Mouse (Mus musculus) lung, embryonic 16.5 days (tissue): Measurements from ENCODE around the gene Ivl. TPM values are rescaled to one million over a fixed set of nuclear protein-coding genes. Genes with fewer than 3 reads are reported as not detected.

Experiments
- ATAC-seq: fragments of 200-750 bp; cut with Nextera tagmentation; 2 replicates; pipeline ENCODE4 v1.8.0; 2017; ENCODE audit warnings: low read depth, mild to moderate bottlenecking, moderate library complexity
- H3K27ac ChIP-seq: fragments of 300-500 bp; sonication (generic); 2 replicates; pipeline ENCODE4 v1.5.1; 2014; ENCODE audit warnings: mild to moderate bottlenecking, control low read depth, low read length
- H3K27me3 ChIP-seq: fragments of 300-500 bp; sonication (generic); 2 replicates; pipeline ENCODE4 v1.6.1; 2014; ENCODE audit warnings: low read depth, low read length, mixed read lengths; ENCODE audit not compliant: control insufficient read depth, insufficient read depth
- H3K36me3 ChIP-seq: fragments of 300-500 bp; sonication (generic); 2 replicates; pipeline ENCODE4 v1.6.1; 2014; ENCODE audit warnings: low read length; ENCODE audit not compliant: control insufficient read depth, insufficient read depth
- H3K4me1 ChIP-seq: fragments of 300-500 bp; sonication (generic); replicated peaks from 2 replicates; pipeline ENCODE4 v1.6.1; 2014; ENCODE audit warnings: low read length, mixed read lengths; ENCODE audit not compliant: control insufficient read depth, insufficient read depth
- H3K4me2 ChIP-seq: fragments of 300-500 bp; sonication (generic); 2 replicates; pipeline ENCODE4 v1.6.1; 2014; ENCODE audit warnings: low read depth, low read length, control low read depth
- H3K4me3 ChIP-seq: fragments of 300-500 bp; sonication (generic); 2 replicates; pipeline ENCODE4 v1.5.1; 2014; ENCODE audit warnings: mild to moderate bottlenecking, low read length, control low read depth
- H3K9ac ChIP-seq: fragments of 300-500 bp; sonication (generic); 2 replicates; pipeline ENCODE4 v1.6.1; 2014; ENCODE audit warnings: low read length, control low read depth
- H3K9me3 ChIP-seq: fragments of 300-500 bp; sonication (generic); 2 replicates; pipeline ENCODE4 v1.6.1; 2016; ENCODE audit warnings: low read length; ENCODE audit not compliant: control insufficient read depth
- WGBS: fragments of 180-500 bp; shearing (Covaris S2); extraction: QIAGEN DNeasy Blood & Tissue Kit; methylation state at CpG from one replicate; pipeline ENCODE4 v1.1.7; 2014; 5-methylcytosine and 5-hydroxymethylcytosine counted together
- polyA plus RNA-seq: library from polyadenylated mRNA; unstranded; fragments of >200 nt; fragmentation: Nextera tagmentation; extraction: Ambion mirVana; gene quantifications from 2 replicates; pipeline ENCODE4 v1.2.1, GENCODE M21; 2015

Ivl gene
- polyA plus RNA-seq, 1 experiment from 2014 or later: not detected

DNA sequence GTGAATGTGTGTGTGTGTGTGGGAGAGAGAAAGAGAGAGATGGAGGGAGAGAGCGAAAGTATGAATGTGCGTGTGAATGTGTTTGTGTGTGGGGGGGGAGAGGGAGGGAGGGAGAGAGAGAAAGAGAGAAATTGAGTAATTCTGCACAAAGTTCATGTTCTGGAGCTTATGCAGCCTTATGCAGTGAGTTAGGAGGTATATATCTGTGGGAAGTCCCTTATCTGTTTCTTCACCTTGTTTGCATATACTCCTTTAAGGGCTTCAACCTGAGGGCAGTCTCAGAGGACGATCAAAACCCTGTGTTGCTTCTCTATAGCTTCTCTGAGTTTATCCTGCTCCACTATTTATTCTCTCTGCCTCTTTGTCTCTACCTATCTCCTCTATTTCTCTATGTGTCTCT lies 13.7 kb upstream of the Ivl start:
- Histone ChIP-seq H3K4me3 (no peak overlapping the region), H3K27ac (no peak overlapping the region), H3K9me3 (no peaks in the 10 kb centered on the region), H3K4me1 (no peaks in the 10 kb centered on the region), H3K9ac (no peak overlapping the region), H3K36me3 (no peaks in the 10 kb centered on the region), H3K4me2 (no peak overlapping the region), H3K27me3 (no peaks in the 10 kb centered on the region)
- ATAC-seq: no peak
- WGBS: 57% methylated on average over 3 of the region's 3 CpGs

DNA sequence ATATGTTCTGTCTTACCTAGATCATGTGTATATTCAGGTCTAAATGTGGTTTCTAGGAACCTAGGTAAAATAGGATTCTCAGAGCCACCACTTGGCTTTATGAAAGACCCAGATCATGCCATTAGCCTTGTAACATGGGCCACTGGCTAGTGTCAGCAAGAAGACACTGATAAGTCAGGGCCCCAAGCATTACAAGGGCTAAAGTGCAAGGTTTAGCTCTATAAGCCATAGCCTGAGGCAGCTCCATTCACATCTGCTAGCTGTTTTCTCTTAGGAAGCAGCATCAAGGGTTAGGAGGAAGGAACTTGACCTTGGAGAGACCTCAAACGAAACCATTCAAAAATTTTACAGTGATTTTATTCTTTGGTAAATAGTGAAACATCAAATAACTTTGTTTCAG lies 11.5 kb upstream of the Ivl start:
- Histone ChIP-seq H3K9ac (no peak overlapping the region), H3K27me3 (no peaks in the 10 kb centered on the region), H3K9me3 (no peaks in the 10 kb centered on the region), H3K4me2 (no peak overlapping the region), H3K27ac (no peak overlapping the region), H3K4me3 (no peak overlapping the region), H3K36me3 (no peaks in the 10 kb centered on the region), H3K4me1 (no peaks in the 10 kb centered on the region)
- 57% methylated on average over 1 of the region's 1 CpGs for WGBS
- ATAC-seq: no peak

DNA sequence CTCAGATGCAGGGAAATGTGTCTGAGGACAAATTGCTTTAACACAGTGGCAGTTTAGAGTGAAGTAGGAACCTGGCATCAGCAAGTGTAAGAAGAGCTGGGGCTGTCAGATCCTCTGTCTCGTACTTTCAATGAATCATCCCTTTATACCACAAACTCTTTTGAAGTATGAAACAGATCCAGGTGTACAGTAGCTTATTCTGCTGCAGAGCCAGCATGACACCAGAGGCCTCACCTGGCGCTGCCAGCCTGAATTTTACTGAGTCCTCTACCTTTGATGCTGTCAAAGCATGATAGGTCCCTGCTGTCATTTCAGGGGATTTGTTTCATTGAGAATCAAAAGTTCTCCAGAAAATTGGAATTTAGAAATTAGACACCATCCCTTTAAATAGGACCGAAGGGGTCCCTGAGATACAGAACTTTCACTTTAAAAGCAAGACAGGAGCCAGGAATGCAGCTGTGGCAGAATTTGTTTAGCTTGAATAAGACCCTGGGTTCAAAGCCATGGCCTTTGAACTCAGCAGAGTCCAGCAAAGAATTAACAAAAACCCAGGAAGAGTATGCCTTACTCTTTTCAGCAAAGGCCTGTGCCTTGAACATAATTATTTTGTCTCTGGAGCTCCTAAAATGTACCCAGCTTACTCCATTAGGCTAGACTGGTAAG lies 9.8 kb upstream of the Ivl start:
- 47% methylated on average over 3 of the region's 3 CpGs for WGBS
- Histone ChIP-seq H3K9ac (no peak overlapping the region), H3K27me3 (no peaks in the 10 kb centered on the region), H3K4me3 (no peak overlapping the region), H3K9me3 (no peaks in the 10 kb centered on the region), H3K4me1 (no peaks in the 10 kb centered on the region), H3K4me2 (no peak overlapping the region), H3K27ac (no peak overlapping the region), H3K36me3 (no peaks in the 10 kb centered on the region)
- ATAC-seq: no peak

DNA sequence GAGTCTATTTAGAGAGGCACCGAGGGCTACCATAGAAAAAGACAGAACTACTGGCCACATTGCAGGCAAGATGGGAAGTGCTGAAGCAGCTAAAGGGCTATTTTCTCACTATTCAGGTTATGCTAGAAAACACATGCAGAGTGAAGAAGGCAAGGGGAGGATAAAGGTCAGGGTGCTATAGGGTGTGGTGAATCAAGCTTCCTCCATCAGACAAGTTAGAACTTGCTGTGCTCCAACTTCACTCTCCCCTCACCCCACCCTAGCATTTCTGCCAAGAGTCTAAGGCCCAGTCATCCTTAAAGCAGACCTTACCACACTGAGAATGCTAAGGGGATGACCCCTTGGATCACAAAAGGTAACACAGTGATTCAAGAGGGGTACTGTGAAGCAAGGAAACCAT lies 6.0 kb upstream of the Ivl start:
- Histone ChIP-seq H3K27ac (no peak overlapping the region), H3K36me3 (no peaks in the 10 kb centered on the region), H3K9ac (no peak overlapping the region), H3K27me3 (no peaks in the 10 kb centered on the region), H3K4me2 (no peak overlapping the region), H3K9me3 (no peaks in the 10 kb centered on the region), H3K4me3 (no peak overlapping the region), H3K4me1 (no peaks in the 10 kb centered on the region)
- WGBS: 59% methylated on average over 1 of the region's 1 CpGs
- no peak for ATAC-seq

DNA sequence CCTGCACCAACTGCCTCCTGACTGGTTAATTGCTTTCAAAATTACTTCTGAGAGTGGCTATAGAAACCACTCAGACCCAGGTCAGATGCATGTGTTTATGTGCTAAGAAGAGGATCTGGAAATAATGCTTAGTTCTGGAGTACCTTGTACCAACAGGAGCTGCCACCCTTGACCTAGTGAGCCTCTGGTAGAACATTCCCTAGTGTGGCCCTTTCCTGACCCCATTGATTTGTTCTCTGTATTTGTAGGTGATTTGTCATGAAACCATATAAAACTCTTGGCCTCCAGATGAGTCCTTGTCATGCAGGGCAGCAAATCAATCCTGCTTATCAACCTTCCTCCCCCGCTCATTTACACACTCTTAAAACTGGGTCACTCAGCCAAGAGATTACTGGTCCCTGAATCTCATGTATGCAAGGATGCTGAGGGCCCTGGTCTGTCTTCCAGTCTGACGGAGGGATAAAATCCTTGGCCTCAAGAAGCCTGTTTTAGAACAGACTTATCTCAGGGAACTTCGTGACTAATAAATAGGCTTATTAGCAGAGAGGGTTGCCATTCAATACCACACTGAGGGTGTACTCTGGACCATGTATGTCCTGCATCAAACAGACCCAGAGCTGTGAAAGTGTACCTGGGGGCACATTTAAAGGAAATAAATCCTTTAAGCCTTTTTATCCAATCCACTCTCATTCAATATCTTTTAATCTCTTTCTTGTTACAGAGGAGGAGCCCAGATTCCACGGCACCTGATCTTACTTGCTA lies 5.3 kb upstream of the Ivl start:
- no peak overlapping the region for H3K4me2 ChIP-seq
- no peaks in the 10 kb centered on the region for H3K4me1 ChIP-seq
- no peak overlapping the region for H3K9ac ChIP-seq
- no peaks in the 10 kb centered on the region for H3K9me3 ChIP-seq
- no peaks in the 10 kb centered on the region for H3K36me3 ChIP-seq
- H3K27ac ChIP-seq: no peak overlapping the region
- no peak overlapping the region for H3K4me3 ChIP-seq
- WGBS: 58% methylated on average over 4 of the region's 4 CpGs
- ATAC-seq: no peak
- H3K27me3 ChIP-seq: no peaks in the 10 kb centered on the region

DNA sequence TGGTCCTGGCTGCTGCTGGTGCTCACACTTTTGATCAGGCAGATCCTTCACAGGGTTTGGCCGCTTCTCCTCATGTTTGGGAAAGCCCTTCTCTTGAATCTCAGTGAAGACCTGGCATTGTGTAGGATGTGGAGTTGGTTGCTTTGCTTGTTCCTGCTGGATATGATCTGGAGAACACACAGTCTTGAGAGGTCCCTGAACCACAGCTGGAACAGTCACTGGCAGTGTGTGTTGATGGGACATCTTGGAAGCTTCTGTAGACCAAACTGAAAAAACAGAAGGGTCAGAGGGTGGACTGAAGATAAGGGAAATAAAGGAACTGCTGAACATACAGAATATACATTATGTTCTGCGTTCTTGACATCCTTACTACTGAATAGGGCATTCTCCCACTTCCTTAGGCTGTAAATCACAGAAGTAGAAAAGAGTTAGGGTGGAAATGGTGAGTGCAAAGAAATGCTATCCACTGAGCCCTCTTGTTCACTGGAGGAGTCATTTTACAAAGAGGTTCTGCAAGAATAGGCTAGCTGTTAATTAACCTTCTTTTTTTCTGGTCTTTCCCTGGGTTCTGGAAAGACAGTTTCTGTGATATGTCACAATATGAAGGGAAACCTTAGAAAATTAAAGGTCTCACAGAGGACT lies 900 bp downstream of the Ivl start:
- ATAC-seq: no peak
- no peak overlapping the region for H3K4me2 ChIP-seq
- no peak overlapping the region for H3K4me3 ChIP-seq
- H3K27me3 ChIP-seq: no peaks in the 10 kb centered on the region
- no peaks in the 10 kb centered on the region for H3K36me3 ChIP-seq
- H3K27ac ChIP-seq: no peak overlapping the region
- no peaks in the 10 kb centered on the region for H3K4me1 ChIP-seq
- no peaks in the 10 kb centered on the region for H3K9me3 ChIP-seq
- no peak overlapping the region for H3K9ac ChIP-seq
- WGBS: 29% methylated on average over 2 of the region's 2 CpGs

DNA sequence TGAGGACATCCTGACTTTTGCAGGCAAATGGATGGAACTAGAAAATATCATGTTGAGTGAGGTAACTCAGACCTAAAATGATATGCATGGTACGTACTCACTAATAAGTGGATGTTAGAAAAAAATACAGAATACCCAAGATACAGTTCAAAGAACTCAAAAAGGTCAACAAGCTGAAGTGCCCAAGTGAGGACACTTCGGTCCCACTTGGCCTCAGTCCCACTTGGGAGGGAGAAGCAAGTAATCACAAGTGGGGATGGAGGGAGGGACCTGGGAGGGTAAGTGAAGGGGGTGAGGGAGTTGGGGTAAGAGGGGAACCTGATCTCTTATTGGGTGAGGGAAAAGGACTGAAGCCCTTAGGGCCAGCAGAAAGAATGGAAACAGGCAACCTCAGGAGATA lies 4.8 kb downstream of the Ivl start:
- Histone ChIP-seq H3K9me3 (no peaks in the 10 kb centered on the region), H3K36me3 (no peaks in the 10 kb centered on the region), H3K4me2 (no peak overlapping the region), H3K4me1 (no peaks in the 10 kb centered on the region), H3K9ac (no peak overlapping the region), H3K4me3 (no peak overlapping the region), H3K27ac (no peak overlapping the region), H3K27me3 (no peaks in the 10 kb centered on the region)
- ATAC-seq: peak; percentile 47; the same call in 1 of the 2 replicates
- WGBS: 58% methylated on average over 2 of the region's 2 CpGs

DNA sequence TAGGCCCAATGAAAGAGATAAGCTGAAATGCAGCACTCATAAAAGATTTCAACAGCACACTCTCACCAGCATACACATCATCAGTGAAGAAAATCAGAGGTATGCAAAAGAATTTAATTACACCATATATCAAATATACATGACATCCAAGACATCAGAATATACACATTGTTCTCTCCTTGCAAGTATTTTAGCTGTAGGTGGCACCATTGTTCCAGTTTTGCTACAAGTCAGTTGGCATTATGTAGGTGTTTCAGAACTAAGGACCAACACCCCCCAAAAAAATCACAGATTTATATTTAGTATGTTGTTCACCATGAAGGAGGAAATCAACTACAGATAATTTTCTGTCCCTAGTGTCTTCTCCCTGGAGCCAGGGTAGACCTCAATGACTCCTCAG lies 8.1 kb downstream of the Ivl start:
- H3K4me1 ChIP-seq: no peaks in the 10 kb centered on the region
- H3K36me3 ChIP-seq: no peaks in the 10 kb centered on the region
- H3K9me3 ChIP-seq: no peaks in the 10 kb centered on the region
- no peak overlapping the region for H3K4me2 ChIP-seq
- no peak overlapping the region for H3K4me3 ChIP-seq
- no peak overlapping the region for H3K9ac ChIP-seq
- H3K27me3 ChIP-seq: no peaks in the 10 kb centered on the region
- no peak overlapping the region for H3K27ac ChIP-seq
- ATAC-seq: no peak

DNA sequence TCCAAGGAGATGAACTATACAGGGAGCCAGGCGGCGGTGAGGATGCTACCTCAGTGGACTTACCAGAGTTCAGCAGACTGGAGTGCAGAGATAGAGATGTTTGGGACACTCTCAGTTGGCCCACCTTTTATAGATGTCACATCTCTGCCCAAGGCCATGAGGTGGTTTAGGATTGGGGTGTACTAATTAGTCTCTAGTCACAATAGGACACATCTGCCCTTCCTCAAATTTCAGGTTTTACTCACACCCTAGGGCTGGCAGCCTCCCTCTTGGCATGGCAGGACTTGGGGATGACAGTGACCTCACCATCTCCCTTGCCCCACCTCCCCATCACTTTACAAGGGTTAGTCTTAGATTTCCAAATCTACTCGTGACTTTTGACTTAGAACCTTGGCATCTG lies 39.1 kb downstream of the Ivl start, which contains the start of gene 2310046K23Rik:
TSS of gene 2310046K23Rik (minus strand) at position 101 of the 400 bp plus-strand sequence.
- Histone ChIP-seq H3K27me3 (no peaks in the 10 kb centered on the region), H3K9ac (no peak within 1 kb of the TSS), H3K36me3 (no peaks in the 10 kb centered on the region), H3K4me2 (no peak within 1 kb of the TSS), H3K4me1 (no peaks in the 10 kb centered on the region), H3K4me3 (no peak within 1 kb of the TSS), H3K27ac (no peak within 1 kb of the TSS), H3K9me3 (no peaks in the 10 kb centered on the region)
- ATAC-seq: no peak
- 84% methylated on average over 3 of the region's 3 CpGs for WGBS
